Mouse (Mus musculus) heart, postnatal 0 days (tissue): ENCODE measurements around the gene Nrxn3. TPM values are rescaled to one million over a fixed set of nuclear protein-coding genes. Genes with fewer than 3 reads are reported as not detected.

ENCODE experiments used
- ATAC-seq: fragments of 200-750 bp; cut with Nextera tagmentation; 2 replicates; pipeline ENCODE4 v1.8.0; 2017; ENCODE audit warnings: low read depth, moderate number of reproducible peaks, moderate library complexity; ENCODE audit not compliant: insufficient read depth
- DNase-seq: peaks from one replicate; pipeline ENCODE4 v3.0.0-alpha.2; 2016; ENCODE audit warnings: low spot score
- H3K27ac ChIP-seq: fragments of 300-500 bp; sonication (generic); 2 replicates; pipeline ENCODE4 v1.5.1; 2014; ENCODE audit warnings: low read depth, mild to moderate bottlenecking
- H3K27me3 ChIP-seq: fragments of 300-500 bp; sonication (generic); 2 replicates; pipeline ENCODE4 v1.6.1; 2014; ENCODE audit warnings: low read length, mixed read lengths; ENCODE audit not compliant: control insufficient read depth, insufficient read depth
- H3K36me3 ChIP-seq: fragments of 300-500 bp; sonication (generic); replicated peaks from 2 replicates; pipeline ENCODE4 v1.6.1; 2014; ENCODE audit warnings: low read length, mixed read lengths; ENCODE audit not compliant: control insufficient read depth, insufficient read depth
- H3K4me1 ChIP-seq: fragments of 300-500 bp; sonication (generic); 2 replicates; pipeline ENCODE4 v1.6.1; 2014; ENCODE audit warnings: antibody characterized with exemption; ENCODE audit not compliant: control insufficient read depth, insufficient read depth
- H3K4me2 ChIP-seq: fragments of 300-500 bp; sonication (generic); 2 replicates; pipeline ENCODE4 v1.6.1; 2014; ENCODE audit warnings: low read depth, mild to moderate bottlenecking, low read length, moderate library complexity
- H3K4me3 ChIP-seq: fragments of 300-500 bp; sonication (generic); 2 replicates; pipeline ENCODE4 v1.5.1; 2014; ENCODE audit warnings: low read depth, low read length
- H3K9ac ChIP-seq: fragments of 300-500 bp; sonication (generic); replicated peaks from 2 replicates; pipeline ENCODE4 v1.6.1; 2014; ENCODE audit warnings: low read depth, low read length, mixed read lengths
- H3K9me3 ChIP-seq: fragments of 300-500 bp; sonication (generic); replicated peaks from 2 replicates; pipeline ENCODE4 v1.6.1; 2016; ENCODE audit warnings: low read length; ENCODE audit not compliant: control insufficient read depth
- CTCF ChIP-seq: IDR thresholded peaks from 2 replicates; pipeline ENCODE4 v1.5.1; 2016; ENCODE audit warnings: antibody characterized with exemption, control low read depth, low read depth
- EP300 ChIP-seq: IDR thresholded peaks from 2 replicates; pipeline ENCODE4 v1.6.1; 2016; ENCODE audit warnings: antibody characterized with exemption, low read depth
- WGBS: fragments of 180-500 bp; shearing (Covaris S2); extraction: QIAGEN DNeasy Blood & Tissue Kit; methylation state at CpG from one replicate; pipeline ENCODE4 v1.1.7; 2014; 5-methylcytosine and 5-hydroxymethylcytosine counted together
- polyA plus RNA-seq: library from polyadenylated mRNA; unstranded; fragments of >200 nt; fragmentation: Nextera tagmentation; extraction: Ambion mirVana; gene quantifications from 2 replicates; pipeline ENCODE4 v1.2.1, GENCODE M21; 2015
- total RNA-seq: library from RNA; depleted of rRNA; stranded (reverse); fragments of >200 nt; gene quantifications from 2 replicates; pipeline ENCODE4 v1.2.3, GENCODE M21; 2014; ENCODE audit warnings: low replicate concordance

Gene Nrxn3
- total and polyA plus RNA-seq, 2 experiments from 2014 or later: 1.0 to 1.8 TPM

GRCm38 (mm10) chr12:89742326-89742725, 1019.6 kb downstream of the Nrxn3 start:
- no peak overlapping the region for H3K27ac ChIP-seq
- DNase-seq (no peak), ATAC-seq (no peak)
- H3K9ac ChIP-seq: no peak overlapping the region
- H3K4me1 ChIP-seq: no peaks in the 10 kb centered on the region
- 64% methylated on average over 1 of the region's 1 CpGs for WGBS
- no peak overlapping the region for H3K4me3 ChIP-seq
- no peaks in the 10 kb centered on the region for H3K9me3 ChIP-seq
- H3K4me2 ChIP-seq: no peak overlapping the region
- no peaks in the 10 kb centered on the region for H3K27me3 ChIP-seq
- no peak for TF ChIP-seq EP300
- H3K36me3 ChIP-seq: no peaks in the 10 kb centered on the region

- TF ChIP-seq CTCF (no peak), EP300 (no peak)
- Histone ChIP-seq H3K9ac (no peak overlapping the region), H3K27me3 (no peaks in the 10 kb centered on the region), H3K27ac (no peak overlapping the region), H3K4me1 (no peaks in the 10 kb centered on the region), H3K36me3 (no peaks in the 10 kb centered on the region), H3K4me3 (no peak overlapping the region), H3K4me2 (no peak overlapping the region), H3K9me3 (no peaks in the 10 kb centered on the region)
- DNase-seq (no peak), ATAC-seq (no peak)
- WGBS: 67% methylated on average over 2 of the region's 2 CpGs
Observed at GRCm38 (mm10) chr12:89742796-89743195, 1020.1 kb downstream of the Nrxn3 start.

- Histone ChIP-seq H3K27ac (no peak overlapping the region), H3K36me3 (no peaks in the 10 kb centered on the region), H3K4me3 (no peak overlapping the region), H3K27me3 (no peaks in the 10 kb centered on the region), H3K4me1 (no peaks in the 10 kb centered on the region), H3K9ac (no peak overlapping the region), H3K9me3 (no peaks in the 10 kb centered on the region), H3K4me2 (no peak overlapping the region)
- no peak for ATAC-seq
- DNase-seq: no peak
- WGBS: 26% methylated on average over 10 of the region's 10 CpGs
- no peak for TF ChIP-seq EP300
- TF ChIP-seq CTCF: no peak
Observed at GRCm38 (mm10) chr12:89764191-89765082, 1041.8 kb downstream of the Nrxn3 start.

GRCm38 (mm10) chr12:89765179-89765578, 1042.5 kb downstream of the Nrxn3 start:
- Histone ChIP-seq H3K4me2 (no peak overlapping the region), H3K27me3 (no peaks in the 10 kb centered on the region), H3K36me3 (no peaks in the 10 kb centered on the region), H3K9ac (no peak overlapping the region), H3K4me3 (no peak overlapping the region), H3K4me1 (no peaks in the 10 kb centered on the region), H3K27ac (no peak overlapping the region), H3K9me3 (no peaks in the 10 kb centered on the region)
- DNase-seq (no peak), ATAC-seq (no peak)
- no peak for TF ChIP-seq EP300
- TF ChIP-seq CTCF: no peak
- WGBS: 59% methylated on average over 2 of the region's 2 CpGs

- DNase-seq (no peak), ATAC-seq (no peak)
- no peak for TF ChIP-seq CTCF
- no peak for TF ChIP-seq EP300
- no peak overlapping the region for H3K9ac ChIP-seq
- H3K9me3 ChIP-seq: no peaks in the 10 kb centered on the region
- H3K4me2 ChIP-seq: no peak overlapping the region
- WGBS: 67% methylated on average over 3 of the region's 3 CpGs
- H3K4me3 ChIP-seq: no peak overlapping the region
- H3K27me3 ChIP-seq: no peaks in the 10 kb centered on the region
- no peaks in the 10 kb centered on the region for H3K4me1 ChIP-seq
- H3K27ac ChIP-seq: no peak overlapping the region
- H3K36me3 ChIP-seq: no peaks in the 10 kb centered on the region
Observed at GRCm38 (mm10) chr12:89788794-89789193, 1066.1 kb downstream of the Nrxn3 start.

- no peaks in the 10 kb centered on the region for H3K27me3 ChIP-seq
- no peak overlapping the region for H3K27ac ChIP-seq
- no peaks in the 10 kb centered on the region for H3K9me3 ChIP-seq
- WGBS: 94% methylated on average over 1 of the region's 1 CpGs
- no peaks in the 10 kb centered on the region for H3K36me3 ChIP-seq
- no peak for DNase-seq
- no peak for TF ChIP-seq CTCF
- no peak for TF ChIP-seq EP300
- no peak overlapping the region for H3K4me2 ChIP-seq
- no peaks in the 10 kb centered on the region for H3K4me1 ChIP-seq
- ATAC-seq: no peak
- H3K9ac ChIP-seq: no peak overlapping the region
- no peak overlapping the region for H3K4me3 ChIP-seq
Observed at GRCm38 (mm10) chr12:89789981-89790380, 1067.3 kb downstream of the Nrxn3 start.
